Mouse (Mus musculus): ENCODE measurements at regions not wholly inside any gene's neighbourhood (a gene's known extent, or its start where the extent isn't known, plus 50 kb on each side); places are given as distances from the start of the nearest gene placed in this dataset.

- DNase-seq (ENCODE audit: low read depth, low spot score): peak; percentile 35
Observed at GRCm38 (mm10) chr6:74735661-74736060, 1266.2 kb upstream of the 4931417E11Rik start.

- DNase-seq (ENCODE audit: low read depth, low spot score): no peak
Observed at GRCm38 (mm10) chr6:74698732-74699131, 1229.3 kb upstream of the 4931417E11Rik start.
